Mouse (Mus musculus): ENCODE measurements around the gene Tsc1. TPM values are rescaled to one million over a fixed set of nuclear protein-coding genes. Genes with fewer than 3 reads are reported as not detected.

The Tsc1 gene
- polyA plus RNA-seq, 1 experiment from 2014 or later: 21.4 TPM

- peaks cover 11% of the 10 kb centered on the region for H3K27me3 ChIP-seq (replicated peaks; ENCODE audit: low read depth, poor library complexity, severe bottlenecking)
- H3K27ac ChIP-seq (replicated peaks): no peak overlapping the region
- H3K4me1 ChIP-seq: peaks cover 19% of the 10 kb centered on the region
- H3K36me3 ChIP-seq (replicated peaks): no peaks in the 10 kb centered on the region
- DNase-seq (ENCODE audit: low spot score): no peak
- no peak overlapping the region for H3K4me3 ChIP-seq
- no peaks in the 10 kb centered on the region for H3K9me3 ChIP-seq
- WGBS: 90% methylated on average over 8 of the region's 8 CpGs
These were observed 81.4 kb downstream of the Tsc1 start for GRCm38 (mm10) chr2:28722419-28722818.

GRCm38 (mm10) chr2:28723912-28724311 lies 82.9 kb downstream of the Tsc1 start:
- Histone ChIP-seq H3K9me3 (no peaks in the 10 kb centered on the region), H3K27ac (replicated peaks) (no peak overlapping the region), H3K4me3 (no peak overlapping the region), H3K4me1 (peaks cover 29% of the 10 kb centered on the region), H3K36me3 (replicated peaks) (no peaks in the 10 kb centered on the region), H3K27me3 (replicated peaks; ENCODE audit: low read depth, poor library complexity, severe bottlenecking) (peaks cover 22% of the 10 kb centered on the region)
- no peak for DNase-seq (ENCODE audit: low spot score)
- WGBS: 63% methylated on average over 9 of the region's 9 CpGs

GRCm38 (mm10) chr2:28727786-28728404 lies 86.9 kb downstream of the Tsc1 start:
- Histone ChIP-seq H3K9me3 (no peaks in the 10 kb centered on the region), H3K36me3 (replicated peaks) (no peaks in the 10 kb centered on the region), H3K4me3 (0 out of 2 replicates have a peak overlapping the region, but pooled peaks have one; percentile 5), H3K27me3 (replicated peaks; ENCODE audit: low read depth, poor library complexity, severe bottlenecking) (peaks cover 26% of the 10 kb centered on the region), H3K4me1 (peaks cover 29% of the 10 kb centered on the region), H3K27ac (replicated peaks) (peak overlapping the region; percentile 65)
- 32% methylated on average over 16 of the region's 16 CpGs for WGBS
- DNase-seq (ENCODE audit: low spot score): no peak

GRCm38 (mm10) chr2:28730676-28731075 lies 89.6 kb downstream of the Tsc1 start:
- H3K9me3 ChIP-seq: no peaks in the 10 kb centered on the region
- H3K27me3 ChIP-seq (replicated peaks; ENCODE audit: low read depth, poor library complexity, severe bottlenecking): peaks cover 26% of the 10 kb centered on the region
- H3K36me3 ChIP-seq (replicated peaks): no peaks in the 10 kb centered on the region
- peaks cover 24% of the 10 kb centered on the region for H3K4me1 ChIP-seq
- DNase-seq (ENCODE audit: low spot score): no peak
- H3K27ac ChIP-seq (replicated peaks): no peak overlapping the region
- H3K4me3 ChIP-seq: no peak overlapping the region

GRCm38 (mm10) chr2:28737112-28737511 lies 96.1 kb downstream of the Tsc1 start:
- H3K4me3 ChIP-seq: no peak overlapping the region
- H3K36me3 ChIP-seq (replicated peaks): no peaks in the 10 kb centered on the region

GRCm38 (mm10) chr2:28740159-28740558 lies 99.1 kb downstream of the Tsc1 start:
- 87% methylated on average over 5 of the region's 5 CpGs for WGBS
- H3K27me3 ChIP-seq (replicated peaks; ENCODE audit: low read depth, poor library complexity, severe bottlenecking): peaks cover 20% of the 10 kb centered on the region
- H3K4me3 ChIP-seq: no peak overlapping the region

More at GRCm38 (mm10) chr2:28737112-28737511, 96.1 kb downstream of the Tsc1 start:
- H3K27me3 ChIP-seq (replicated peaks; ENCODE audit: low read depth, poor library complexity, severe bottlenecking): peaks cover 15% of the 10 kb centered on the region; the same call in 1 of the 2 replicates
- DNase-seq (ENCODE audit: low spot score): no peak
- H3K27ac ChIP-seq (replicated peaks): no peak overlapping the region
- H3K9me3 ChIP-seq: no peaks in the 10 kb centered on the region
- peaks cover 10% of the 10 kb centered on the region for H3K4me1 ChIP-seq
- WGBS: 86% methylated on average over 5 of the region's 5 CpGs

More at GRCm38 (mm10) chr2:28740159-28740558, 99.1 kb downstream of the Tsc1 start:
- no peaks in the 10 kb centered on the region for H3K9me3 ChIP-seq
- H3K27ac ChIP-seq (replicated peaks): no peak overlapping the region
- peaks cover 10% of the 10 kb centered on the region for H3K4me1 ChIP-seq
- H3K36me3 ChIP-seq (replicated peaks): no peaks in the 10 kb centered on the region
- no peak for DNase-seq (ENCODE audit: low spot score)

Small RNA genes lying within 50 kb of the gene (microRNA-seq; reads per million reads assigned to microRNA genes)
- gene Gm22824 (not detected), gene Mir3088 (4.9 reads per million, percentile 13 among the genes with 10 or more reads in this experiment)

Other genes with a start within 250 kb of the Tsc1 start
- gene Ppp1r26, start 194.4 kb upstream of the Tsc1 start, polyA plus RNA-seq (2016; fragmentation: Nextera tagmentation; extraction: Ambion mirVana): 5.0 and 5.3 TPM in 2 replicates
- 1.3 and 1.5 TPM in 2 replicates for gene 1700007K13Rik, start 174.9 kb upstream of the Tsc1 start, polyA plus RNA-seq (2016; fragmentation: Nextera tagmentation; extraction: Ambion mirVana)
- 68.5 and 71.9 TPM in 2 replicates for gene Mrps2, start 173.2 kb upstream of the Tsc1 start, polyA plus RNA-seq (2016; fragmentation: Nextera tagmentation; extraction: Ambion mirVana)
- 0.22 TPM in 1 of 2 replicates, not detected in the other for gene Gbgt1, start 144.3 kb upstream of the Tsc1 start, polyA plus RNA-seq (2016; fragmentation: Nextera tagmentation; extraction: Ambion mirVana)
- not detected in 2 replicates for gene Gm10134, start 135.1 kb upstream of the Tsc1 start, polyA plus RNA-seq (2016; fragmentation: Nextera tagmentation; extraction: Ambion mirVana)
- gene Ralgds, start 128.1 kb upstream of the Tsc1 start, polyA plus RNA-seq (2016; fragmentation: Nextera tagmentation; extraction: Ambion mirVana): 36.7 and 44.2 TPM in 2 replicates
- gene Cel, start 77.8 kb upstream of the Tsc1 start, polyA plus RNA-seq (2016; fragmentation: Nextera tagmentation; extraction: Ambion mirVana): not detected in 2 replicates
- 57.9 and 61.4 TPM in 2 replicates for gene Gtf3c5, start 57.5 kb upstream of the Tsc1 start, polyA plus RNA-seq (2016; fragmentation: Nextera tagmentation; extraction: Ambion mirVana)
- gene Gfi1b, start 19.2 kb upstream of the Tsc1 start, polyA plus RNA-seq (2016; fragmentation: Nextera tagmentation; extraction: Ambion mirVana): 2.7 and 3.9 TPM in 2 replicates
- 2.6 and 3.2 TPM in 2 replicates for gene Spaca9, start 58.5 kb downstream of the Tsc1 start, polyA plus RNA-seq (2016; fragmentation: Nextera tagmentation; extraction: Ambion mirVana)
- gene Ak8, start 58.9 kb downstream of the Tsc1 start, polyA plus RNA-seq (2016; fragmentation: Nextera tagmentation; extraction: Ambion mirVana): 0.70 and 1.1 TPM in 2 replicates
- 23.8 and 24.1 TPM in 2 replicates for gene Gtf3c4, start 199.1 kb downstream of the Tsc1 start, polyA plus RNA-seq (2016; fragmentation: Nextera tagmentation; extraction: Ambion mirVana)
- gene Ddx31, start 199.2 kb downstream of the Tsc1 start, polyA plus RNA-seq (2016; fragmentation: Nextera tagmentation; extraction: Ambion mirVana): 21.8 and 23.6 TPM in 2 replicates

All from embryonic facial prominence, embryonic 10.5 days (tissue).